Mouse (Mus musculus) heart, postnatal 0 days (tissue): ENCODE results near the gene Pgm2l1.

Source experiments
- CTCF ChIP-seq: IDR thresholded peaks from 2 replicates; pipeline ENCODE4 v1.5.1; 2016; ENCODE audit warnings: antibody characterized with exemption, control low read depth, low read depth
- EP300 ChIP-seq: IDR thresholded peaks from 2 replicates; pipeline ENCODE4 v1.6.1; 2016; ENCODE audit warnings: antibody characterized with exemption, low read depth

- TF ChIP-seq CTCF (no peak), EP300 (no peak)
These were observed 35.2 kb downstream of the Pgm2l1 start for GRCm38 (mm10) chr7:100262350-100262749.
